Mouse (Mus musculus): Measurements from ENCODE around the gene Chtop. TPM values are rescaled to one million over a fixed set of nuclear protein-coding genes. Genes with fewer than 3 reads are reported as not detected.

Chtop gene
- polyA plus RNA-seq, 1 experiment from 2014 or later, result 161 TPM

GRCm38 (mm10) chr3:90503444-90503843, 5.9 kb downstream of the Chtop start:
- H3K4me2 ChIP-seq (ENCODE audit: low read length), result no peak overlapping the region
- H3K4me1 ChIP-seq (ENCODE audit: control insufficient read depth, insufficient read depth, low read depth, low read length), result peaks cover 17% of the 10 kb centered on the region
- no peak overlapping the region for H3K9ac ChIP-seq (ENCODE audit: low read depth, low read length)
- no peak overlapping the region for H3K27ac ChIP-seq (ENCODE audit: low read depth, low read length)
- 89% methylated on average over 4 of the region's 4 CpGs for WGBS
- no peaks in the 10 kb centered on the region for H3K27me3 ChIP-seq (replicated peaks; ENCODE audit: control insufficient read depth, insufficient read depth, low read length)
- H3K4me3 ChIP-seq (ENCODE audit: low read length), result no peak overlapping the region
- no peaks in the 10 kb centered on the region for H3K9me3 ChIP-seq (ENCODE audit: control insufficient read depth, low read length)
- peaks cover 38% of the 10 kb centered on the region for H3K36me3 ChIP-seq (ENCODE audit: control insufficient read depth, insufficient read depth, low read length)
- no peak for ATAC-seq

- no peak for ATAC-seq
- Histone ChIP-seq H3K9ac (ENCODE audit: low read depth, low read length) (no peak overlapping the region), H3K4me2 (ENCODE audit: low read length) (no peak overlapping the region), H3K27me3 (replicated peaks; ENCODE audit: control insufficient read depth, insufficient read depth, low read length) (no peaks in the 10 kb centered on the region), H3K4me1 (ENCODE audit: control insufficient read depth, insufficient read depth, low read depth, low read length) (no peaks in the 10 kb centered on the region), H3K36me3 (ENCODE audit: control insufficient read depth, insufficient read depth, low read length) (peaks cover 23% of the 10 kb centered on the region), H3K9me3 (ENCODE audit: control insufficient read depth, low read length) (no peaks in the 10 kb centered on the region), H3K27ac (ENCODE audit: low read depth, low read length) (no peak overlapping the region), H3K4me3 (ENCODE audit: low read length) (no peak overlapping the region)
Observed at GRCm38 (mm10) chr3:90497597-90497996, 11.7 kb downstream of the Chtop start.

- no peaks in the 10 kb centered on the region for H3K27me3 ChIP-seq (replicated peaks; ENCODE audit: control insufficient read depth, insufficient read depth, low read length)
- no peak overlapping the region for H3K27ac ChIP-seq (ENCODE audit: low read depth, low read length)
- peaks cover 11% of the 10 kb centered on the region for H3K36me3 ChIP-seq (ENCODE audit: control insufficient read depth, insufficient read depth, low read length)
- WGBS, result 90% methylated on average over 7 of the region's 7 CpGs
- no peaks in the 10 kb centered on the region for H3K4me1 ChIP-seq (ENCODE audit: control insufficient read depth, insufficient read depth, low read depth, low read length)
- no peak for ATAC-seq
- H3K9ac ChIP-seq (ENCODE audit: low read depth, low read length), result no peak overlapping the region
- H3K4me3 ChIP-seq (ENCODE audit: low read length), result no peak overlapping the region
- H3K9me3 ChIP-seq (ENCODE audit: control insufficient read depth, low read length), result no peaks in the 10 kb centered on the region
- no peak overlapping the region for H3K4me2 ChIP-seq (ENCODE audit: low read length)
Observed at GRCm38 (mm10) chr3:90495850-90496525, 13.3 kb downstream of the Chtop start.

- H3K27ac ChIP-seq (ENCODE audit: low read depth, low read length), result no peak overlapping the region
- 71% methylated on average over 4 of the region's 4 CpGs for WGBS
Observed at GRCm38 (mm10) chr3:90493831-90494540, 15.3 kb downstream of the Chtop start.

GRCm38 (mm10) chr3:90491350-90491749, 17.9 kb downstream of the Chtop start:
- 30% methylated on average over 2 of the region's 2 CpGs for WGBS
- peaks cover 7% of the 10 kb centered on the region for H3K4me1 ChIP-seq (ENCODE audit: control insufficient read depth, insufficient read depth, low read depth, low read length)
- H3K9ac ChIP-seq (ENCODE audit: low read depth, low read length), result no peak overlapping the region
- H3K27ac ChIP-seq (ENCODE audit: low read depth, low read length), result no peak overlapping the region
- no peak overlapping the region for H3K4me3 ChIP-seq (ENCODE audit: low read length)
- ATAC-seq, result no peak
- no peak overlapping the region for H3K4me2 ChIP-seq (ENCODE audit: low read length)
- no peaks in the 10 kb centered on the region for H3K27me3 ChIP-seq (replicated peaks; ENCODE audit: control insufficient read depth, insufficient read depth, low read length)
- peaks cover 16% of the 10 kb centered on the region for H3K36me3 ChIP-seq (ENCODE audit: control insufficient read depth, insufficient read depth, low read length)
- no peaks in the 10 kb centered on the region for H3K9me3 ChIP-seq (ENCODE audit: control insufficient read depth, low read length)

More at GRCm38 (mm10) chr3:90493831-90494540, 15.3 kb downstream of the Chtop start:
- no peak overlapping the region for H3K4me3 ChIP-seq (ENCODE audit: low read length)
- H3K27me3 ChIP-seq (replicated peaks; ENCODE audit: control insufficient read depth, insufficient read depth, low read length), result no peaks in the 10 kb centered on the region
- H3K4me1 ChIP-seq (ENCODE audit: control insufficient read depth, insufficient read depth, low read depth, low read length), result peaks cover 7% of the 10 kb centered on the region
- H3K9me3 ChIP-seq (ENCODE audit: control insufficient read depth, low read length), result no peaks in the 10 kb centered on the region
- peaks cover 9% of the 10 kb centered on the region; the same call in 1 of the 2 replicates for H3K36me3 ChIP-seq (ENCODE audit: control insufficient read depth, insufficient read depth, low read length)
- ATAC-seq, result no peak
- no peak overlapping the region for H3K9ac ChIP-seq (ENCODE audit: low read depth, low read length)
- no peak overlapping the region for H3K4me2 ChIP-seq (ENCODE audit: low read length)

- ATAC-seq, result peak; percentile 98
- Histone ChIP-seq H3K27ac (ENCODE audit: low read depth, low read length) (peak within 1 kb of the TSS; percentile 85), H3K9me3 (ENCODE audit: control insufficient read depth, low read length) (no peaks in the 10 kb centered on the region), H3K36me3 (ENCODE audit: control insufficient read depth, insufficient read depth, low read length) (peaks cover 21% of the 10 kb centered on the region), H3K4me1 (ENCODE audit: control insufficient read depth, insufficient read depth, low read depth, low read length) (peaks cover 7% of the 10 kb centered on the region), H3K4me3 (ENCODE audit: low read length) (peak within 1 kb of the TSS; percentile 89), H3K4me2 (ENCODE audit: low read length) (peak within 1 kb of the TSS; percentile 81), H3K9ac (ENCODE audit: low read depth, low read length) (peak within 1 kb of the TSS; percentile 93), H3K27me3 (replicated peaks; ENCODE audit: control insufficient read depth, insufficient read depth, low read length) (no peaks in the 10 kb centered on the region)
- WGBS, result under 1% methylated on average over 37 of the region's 37 CpGs
Observed at GRCm38 (mm10) chr3:90490696-90491256, 18.5 kb downstream of the Chtop start, which contains the start of gene Snapin. Gene Snapin (minus strand): TSS chr3:90491033.

GRCm38 (mm10) chr3:90488576-90488975, 20.7 kb downstream of the Chtop start:
- peaks cover 33% of the 10 kb centered on the region for H3K36me3 ChIP-seq (ENCODE audit: control insufficient read depth, insufficient read depth, low read length)

GRCm38 (mm10) chr3:90486998-90487397, 22.3 kb downstream of the Chtop start:
- Histone ChIP-seq H3K4me3 (ENCODE audit: low read length) (no peak overlapping the region), H3K9me3 (ENCODE audit: control insufficient read depth, low read length) (no peaks in the 10 kb centered on the region), H3K27ac (ENCODE audit: low read depth, low read length) (no peak overlapping the region), H3K4me2 (ENCODE audit: low read length) (no peak overlapping the region), H3K4me1 (ENCODE audit: control insufficient read depth, insufficient read depth, low read depth, low read length) (peaks cover 7% of the 10 kb centered on the region), H3K36me3 (ENCODE audit: control insufficient read depth, insufficient read depth, low read length) (peaks cover 45% of the 10 kb centered on the region), H3K9ac (ENCODE audit: low read depth, low read length) (no peak overlapping the region), H3K27me3 (replicated peaks; ENCODE audit: control insufficient read depth, insufficient read depth, low read length) (no peaks in the 10 kb centered on the region)
- 81% methylated on average over 5 of the region's 5 CpGs for WGBS
- ATAC-seq, result no peak

More at GRCm38 (mm10) chr3:90488576-90488975, 20.7 kb downstream of the Chtop start:
- Histone ChIP-seq H3K9ac (ENCODE audit: low read depth, low read length) (no peak overlapping the region), H3K27ac (ENCODE audit: low read depth, low read length) (no peak overlapping the region), H3K27me3 (replicated peaks; ENCODE audit: control insufficient read depth, insufficient read depth, low read length) (no peaks in the 10 kb centered on the region), H3K9me3 (ENCODE audit: control insufficient read depth, low read length) (no peaks in the 10 kb centered on the region), H3K4me2 (ENCODE audit: low read length) (no peak overlapping the region), H3K4me1 (ENCODE audit: control insufficient read depth, insufficient read depth, low read depth, low read length) (peaks cover 7% of the 10 kb centered on the region), H3K4me3 (ENCODE audit: low read length) (no peak overlapping the region)
- WGBS, result 89% methylated on average over 6 of the region's 6 CpGs
- ATAC-seq, result no peak

Measured in hindbrain, embryonic 16.5 days (tissue).